Comparison of ENCODE assay signal across 8 mouse cellular contexts in the genomic region with DNA sequence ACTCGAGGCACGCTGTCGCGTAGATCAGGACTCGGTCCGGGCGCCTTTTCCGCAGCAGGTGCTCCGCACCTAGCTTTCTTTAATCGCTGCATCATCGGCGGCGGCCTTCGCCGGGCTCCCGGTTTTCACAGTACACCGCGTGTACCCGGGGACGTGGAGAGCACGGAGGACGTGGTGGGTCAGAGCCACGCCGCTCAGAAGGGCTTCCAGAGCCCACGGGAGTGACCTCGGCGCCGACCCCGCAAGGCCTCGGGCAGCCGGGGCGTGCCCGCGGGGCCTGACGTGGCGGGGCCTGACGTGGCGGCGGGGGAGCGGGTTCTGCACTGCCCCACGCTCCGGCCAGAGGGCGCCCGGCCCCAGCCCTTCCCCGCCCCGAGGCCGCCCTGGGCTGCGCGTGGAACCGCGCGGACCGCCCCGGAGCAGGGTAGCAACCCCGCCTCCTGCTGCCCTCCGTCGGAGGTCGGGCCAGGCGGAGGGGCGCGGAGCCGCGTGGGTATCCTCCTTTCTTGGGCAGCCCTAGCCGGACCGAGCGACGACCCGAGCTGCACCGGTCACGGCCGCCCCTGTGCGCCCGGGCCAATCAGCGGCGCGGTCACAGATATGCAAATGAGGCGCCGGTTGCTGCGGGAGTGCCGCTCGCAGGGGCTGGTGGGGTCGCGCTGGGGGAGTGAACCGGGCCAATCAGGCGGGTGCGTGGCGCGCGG.
DNase-seq lines count a peak whose midpoint lies in the region; ATAC-seq and TF ChIP-seq lines count a peak whose summit lies in the region.

No protein-coding gene starts in this region.

- H3K4me2 ChIP-seq in heart, embryonic 12.5 days = peak overlapping the region; percentile 96
- peak overlapping the region; percentile 98 for H3K4me2 ChIP-seq in kidney, postnatal 0 days (ENCODE audit: low read length)

- peak overlapping the region; percentile 86 for H3K4me3 ChIP-seq in erythroblast, embryonic 14.5 days (replicated peaks)
- H3K4me3 ChIP-seq in heart, embryonic 12.5 days = peak overlapping the region; percentile 76
- peak overlapping the region; percentile 82 for H3K4me3 ChIP-seq in kidney, postnatal 0 days (replicated peaks; ENCODE audit: low read depth, low read length)
- peak overlapping the region; percentile 91 for H3K4me3 ChIP-seq in liver, adult 2 months (ENCODE audit: insufficient read depth, low read depth, low read length)

- no peaks in the 10 kb centered on the region for H3K9me3 ChIP-seq in erythroblast, embryonic 14.5 days (ENCODE audit: control insufficient read depth, low read length)
- H3K9me3 ChIP-seq in heart, embryonic 12.5 days (replicated peaks) = no peaks in the 10 kb centered on the region
- no peaks in the 10 kb centered on the region for H3K9me3 ChIP-seq in kidney, postnatal 0 days (replicated peaks; ENCODE audit: low read length)

- peak overlapping the region; percentile 91 for H3K27ac ChIP-seq in heart, embryonic 12.5 days (ENCODE audit: poor library complexity, severe bottlenecking)
- H3K27ac ChIP-seq in kidney, postnatal 0 days = peak overlapping the region; percentile 92
- H3K27ac ChIP-seq in liver, adult 2 months (replicated peaks; ENCODE audit: insufficient read depth, low read depth, low read length) = peak overlapping the region; percentile 96

- H3K27me3 ChIP-seq in erythroblast, embryonic 14.5 days (ENCODE audit: control insufficient read depth) = peaks cover 8% of the 10 kb centered on the region
- no peaks in the 10 kb centered on the region for H3K27me3 ChIP-seq in heart, embryonic 12.5 days (replicated peaks)
- H3K27me3 ChIP-seq in kidney, postnatal 0 days (ENCODE audit: insufficient read depth, low read length) = no peaks in the 10 kb centered on the region
- no peaks in the 10 kb centered on the region for H3K27me3 ChIP-seq in liver, adult 2 months (ENCODE audit: control insufficient read depth, insufficient read depth, low read length)

- peak overlapping the region; percentile 92 for H3K9ac ChIP-seq in heart, embryonic 12.5 days
- H3K9ac ChIP-seq in kidney, postnatal 0 days (ENCODE audit: low read depth, low read length) = peak overlapping the region; percentile 74
- peak overlapping the region; percentile 93 for H3K9ac ChIP-seq in liver, adult 2 months (ENCODE audit: low read depth, low read length)

- ATAC-seq in heart, embryonic 12.5 days (ENCODE audit: insufficient number of reproducible peaks, low FRiP score) = peak; percentile 97
- ATAC-seq in kidney, postnatal 0 days (replicated peaks; ENCODE audit: low FRiP score, low read depth) = peak; percentile 98
- ATAC-seq in monocyte, adult 5-6 weeks (replicated peaks; ENCODE audit: insufficient number of reproducible peaks, low FRiP score, low TSS enrichment, poor library complexity, severe bottlenecking) = peak; percentile 90

- H3K79me2 ChIP-seq in liver, adult 2 months (ENCODE audit: control insufficient read depth, insufficient read depth, low read length) = peaks cover 4% of the 10 kb centered on the region; the same call in 1 of the 2 replicates

- no peaks in the 10 kb centered on the region for H3K36me3 ChIP-seq in erythroblast, embryonic 14.5 days (ENCODE audit: control insufficient read depth)
- no peaks in the 10 kb centered on the region for H3K36me3 ChIP-seq in heart, embryonic 12.5 days
- H3K36me3 ChIP-seq in kidney, postnatal 0 days (ENCODE audit: insufficient read depth, low read length) = no peaks in the 10 kb centered on the region
- H3K36me3 ChIP-seq in liver, adult 2 months (ENCODE audit: control insufficient read depth, insufficient read depth, low read length) = no peaks in the 10 kb centered on the region

- TF ChIP-seq CTCF in kidney, postnatal 0 days (IDR thresholded peaks at IDR 0.05; ENCODE audit: low read depth) = peak; percentile 51
- peak; percentile 64 for TF ChIP-seq CTCF in liver, adult 2 months (IDR thresholded peaks at IDR 0.05; ENCODE audit: low read depth, low read length)

- no peak for TF ChIP-seq POLR2A in liver, adult 2 months (IDR thresholded peaks at IDR 0.05; ENCODE audit: extremely low read depth, insufficient read depth, low read length)

- peak; percentile 93 for DNase-seq in CD4-positive, CD25-positive, alpha-beta regulatory T cell, adult 2 months (ENCODE audit: low read depth, low spot score)
- DNase-seq in brain, embryonic 18.5 days (ENCODE audit: low read depth, low spot score) = peak; percentile 70
- peak; percentile 96 for DNase-seq in kidney, postnatal 0 days (ENCODE audit: low spot score)
- peak; percentile 87 for DNase-seq in liver, adult 2 months (ENCODE audit: extremely low read depth, low read depth, low spot score)
- DNase-seq in spleen, postnatal 36 days (ENCODE audit: low spot score in 2 of 2) = peak; percentile 95 to 96

- H3K4me1 ChIP-seq in erythroblast, embryonic 14.5 days (ENCODE audit: control insufficient read depth) = peaks cover 18% of the 10 kb centered on the region
- 0 out of 2 replicates have a peak, but pooled peaks cover 3% of the 10 kb centered on the region for H3K4me1 ChIP-seq in heart, embryonic 12.5 days (replicated peaks)
- H3K4me1 ChIP-seq in kidney, postnatal 0 days (replicated peaks; ENCODE audit: insufficient read depth, low read length) = no peaks in the 10 kb centered on the region
- H3K4me1 ChIP-seq in liver, adult 2 months (ENCODE audit: control insufficient read depth, insufficient read depth, low read length) = peaks cover 6% of the 10 kb centered on the region

- WGBS in heart, embryonic 12.5 days = under 1% methylated on average over 85 of the region's 89 CpGs
- WGBS in kidney, postnatal 0 days = under 1% methylated on average over 75 of the region's 89 CpGs
- WGBS in liver, adult 2 months = under 1% methylated on average over 85 of the region's 89 CpGs

Comparison
In these comparisons a context has a peak if more than half of its experiments do, and no peak if none do; other contexts are left out.
1. Peak in every context shown above with its lines: DNase-seq, ATAC-seq, H3K4me3 ChIP-seq and H3K27ac ChIP-seq.